Mouse (Mus musculus): ENCODE results near the gene Tsx. TPM values are rescaled to one million over a fixed set of nuclear protein-coding genes. Genes with fewer than 3 reads are reported as not detected.
A peak's percentile ranks its signal among the peaks of the same experiment; 100 is the strongest.

The Tsx gene
- polyA plus RNA-seq (2016; fragmentation: Nextera tagmentation; extraction: Ambion mirVana) = 0.24 TPM in 1 of 2 replicates, not detected in the other

DNA sequence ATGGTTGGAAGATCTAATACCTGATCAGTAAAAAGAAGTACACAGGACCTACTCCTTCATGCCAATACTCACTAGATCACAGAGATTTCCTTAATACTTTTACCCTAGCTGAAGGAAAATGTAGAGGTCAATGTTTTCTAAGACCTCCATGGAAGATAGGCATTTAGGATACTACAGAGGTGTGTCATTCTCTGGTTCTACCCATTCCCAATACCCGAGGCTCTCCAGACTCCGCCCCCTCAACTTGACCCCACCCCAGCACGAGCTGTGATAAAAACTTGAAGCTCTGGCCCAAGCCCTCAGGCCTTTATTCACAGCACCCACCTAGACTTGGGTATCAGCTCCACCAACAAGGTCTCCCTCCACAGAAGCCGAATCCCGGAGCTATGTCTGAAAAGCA is at the start of gene Tsx:
Gene Tsx, plus strand, starts transcription at position 301 of the 400 bp plus-strand sequence.
- peaks cover 51% of the 10 kb centered on the region for H3K27me3 ChIP-seq (replicated peaks)
- H3K4me3 ChIP-seq = no peak within 1 kb of the TSS
- no peak within 1 kb of the TSS for H3K9ac ChIP-seq
- H3K4me1 ChIP-seq (replicated peaks) = no peaks in the 10 kb centered on the region
- H3K9me3 ChIP-seq (replicated peaks) = no peaks in the 10 kb centered on the region
- no peak within 1 kb of the TSS for H3K4me2 ChIP-seq
- 77% methylated on average over 5 of the region's 5 CpGs for WGBS
- ATAC-seq (ENCODE audit: insufficient number of reproducible peaks, low FRiP score) = no peak
- H3K36me3 ChIP-seq = no peaks in the 10 kb centered on the region
- no peak within 1 kb of the TSS for H3K27ac ChIP-seq (ENCODE audit: poor library complexity, severe bottlenecking)

DNA sequence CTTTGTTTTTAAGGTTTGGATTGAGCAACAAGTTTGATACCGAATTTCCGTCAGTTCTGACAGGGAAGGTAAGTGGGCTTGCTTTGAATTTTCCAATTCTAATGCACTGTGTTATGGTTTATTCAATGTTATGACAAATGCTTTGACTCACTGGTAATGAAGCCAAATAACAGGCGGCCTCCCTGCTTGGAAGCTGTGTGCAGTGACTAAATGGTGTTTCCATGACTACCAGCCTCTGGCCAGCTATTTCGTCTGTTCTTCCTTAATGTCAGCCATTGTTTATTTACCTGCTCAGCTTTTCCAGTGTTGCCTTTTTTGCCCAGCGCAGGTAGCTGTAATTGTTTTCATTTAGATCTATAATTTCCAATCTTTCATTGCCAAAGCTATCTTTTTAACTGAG is 48.1 kb upstream of the Tsx start:
- no peaks in the 10 kb centered on the region for H3K4me1 ChIP-seq (replicated peaks)
- no peak overlapping the region for H3K4me3 ChIP-seq
- no peaks in the 10 kb centered on the region for H3K9me3 ChIP-seq (replicated peaks)
- no peak for ATAC-seq (ENCODE audit: insufficient number of reproducible peaks, low FRiP score)
- no peaks in the 10 kb centered on the region for H3K36me3 ChIP-seq
- H3K27me3 ChIP-seq (replicated peaks) = peaks cover 8% of the 10 kb centered on the region
- no peak overlapping the region for H3K27ac ChIP-seq (ENCODE audit: poor library complexity, severe bottlenecking)
- 64% methylated on average over 5 of the region's 5 CpGs for WGBS
- H3K9ac ChIP-seq = no peak overlapping the region
- no peak overlapping the region for H3K4me2 ChIP-seq

DNA sequence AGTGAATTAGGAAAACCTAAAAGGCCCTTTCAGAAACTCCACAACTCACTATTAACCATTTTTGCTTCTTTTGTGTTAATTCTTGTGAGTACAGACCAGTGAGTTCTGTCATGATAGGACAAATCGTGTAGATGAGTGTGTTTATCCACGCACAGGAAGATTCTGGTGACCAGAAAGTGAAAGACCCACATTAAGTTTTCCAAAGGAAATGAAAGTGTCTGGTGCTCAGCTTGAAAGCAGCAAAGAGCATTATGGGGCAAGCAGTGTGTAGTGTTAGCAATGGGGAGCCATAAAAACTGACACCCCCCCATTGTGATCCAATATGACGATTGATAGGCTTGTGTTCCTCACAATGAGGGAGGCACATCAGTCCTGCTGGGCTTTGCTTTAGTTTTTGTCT is 45.6 kb upstream of the Tsx start:
- Histone ChIP-seq H3K27me3 (replicated peaks) (peaks cover 8% of the 10 kb centered on the region), H3K27ac (ENCODE audit: poor library complexity, severe bottlenecking) (no peak overlapping the region), H3K4me2 (no peak overlapping the region), H3K9me3 (replicated peaks) (no peaks in the 10 kb centered on the region), H3K9ac (no peak overlapping the region), H3K4me1 (replicated peaks) (no peaks in the 10 kb centered on the region), H3K36me3 (no peaks in the 10 kb centered on the region), H3K4me3 (no peak overlapping the region)
- ATAC-seq (ENCODE audit: insufficient number of reproducible peaks, low FRiP score) = no peak
- WGBS = 73% methylated on average over 3 of the region's 3 CpGs

DNA sequence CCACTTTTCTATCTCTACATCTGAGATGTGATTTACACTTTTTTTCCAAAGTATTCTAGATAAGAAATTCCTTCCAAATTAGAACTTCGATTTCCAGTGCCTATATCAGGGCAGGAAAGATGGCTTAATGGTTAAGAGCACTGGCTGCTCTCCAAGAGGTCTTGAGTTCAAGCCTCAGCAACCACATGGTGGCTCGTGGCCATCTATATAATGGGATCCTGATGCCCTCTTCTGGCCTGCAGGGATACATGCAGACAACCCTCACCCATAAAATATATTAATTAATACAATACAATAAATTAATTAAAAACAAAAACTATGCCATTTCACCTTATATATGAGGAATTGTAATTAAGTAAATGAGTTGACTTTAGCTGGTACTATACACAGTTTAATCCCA is 43.0 kb upstream of the Tsx start:
- ATAC-seq (ENCODE audit: insufficient number of reproducible peaks, low FRiP score) = no peak
- H3K4me1 ChIP-seq (replicated peaks) = no peaks in the 10 kb centered on the region
- WGBS = 63% methylated on average over 2 of the region's 2 CpGs
- no peak overlapping the region for H3K27ac ChIP-seq (ENCODE audit: poor library complexity, severe bottlenecking)
- no peaks in the 10 kb centered on the region for H3K36me3 ChIP-seq
- peaks cover 12% of the 10 kb centered on the region for H3K27me3 ChIP-seq (replicated peaks)
- H3K4me3 ChIP-seq = no peak overlapping the region
- H3K9me3 ChIP-seq (replicated peaks) = no peaks in the 10 kb centered on the region
- no peak overlapping the region for H3K4me2 ChIP-seq
- no peak overlapping the region for H3K9ac ChIP-seq

DNA sequence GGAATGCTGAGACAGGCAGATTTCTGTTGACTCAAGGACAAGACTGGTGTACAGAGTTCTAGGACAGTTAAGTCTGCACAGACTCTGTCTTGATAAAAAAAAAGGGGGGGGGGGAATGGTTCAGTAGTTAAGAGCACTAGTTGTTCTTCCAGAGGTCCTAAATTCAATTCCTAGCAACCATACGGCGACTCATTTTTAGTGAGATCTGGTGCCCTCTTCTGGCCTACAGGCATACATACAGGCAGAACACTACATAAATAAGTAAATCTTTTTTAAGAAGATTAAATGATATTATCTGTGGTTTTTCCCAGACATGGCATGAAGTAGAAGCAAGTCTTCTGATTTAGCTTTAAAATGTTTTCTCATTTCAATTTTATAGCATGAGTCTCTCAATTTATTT is 42.6 kb upstream of the Tsx start:
- Histone ChIP-seq H3K4me3 (no peak overlapping the region), H3K9me3 (replicated peaks) (no peaks in the 10 kb centered on the region), H3K36me3 (no peaks in the 10 kb centered on the region), H3K27ac (ENCODE audit: poor library complexity, severe bottlenecking) (no peak overlapping the region), H3K27me3 (replicated peaks) (peaks cover 12% of the 10 kb centered on the region), H3K9ac (no peak overlapping the region), H3K4me1 (replicated peaks) (no peaks in the 10 kb centered on the region), H3K4me2 (no peak overlapping the region)
- 49% methylated on average over 2 of the region's 2 CpGs for WGBS
- no peak for ATAC-seq (ENCODE audit: insufficient number of reproducible peaks, low FRiP score)

DNA sequence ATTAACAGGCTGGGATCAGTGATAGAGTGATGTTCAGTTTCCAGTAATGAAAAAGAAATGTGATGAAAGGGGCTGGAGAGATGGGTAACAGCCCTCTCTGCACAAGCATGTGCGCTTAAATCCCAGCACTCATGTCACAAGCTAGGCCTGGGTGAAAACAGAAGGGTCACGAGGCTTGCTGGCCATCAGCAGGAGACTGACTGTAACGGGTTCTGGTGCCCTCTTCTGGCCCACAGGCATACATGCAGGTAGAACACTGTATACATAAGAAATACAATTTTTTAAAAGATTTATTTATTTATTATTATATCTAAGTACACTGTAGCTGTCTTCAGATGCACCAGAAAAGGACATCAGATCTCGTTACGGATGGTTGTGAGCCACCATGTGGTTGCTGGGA is 40.0 kb upstream of the Tsx start:
- Histone ChIP-seq H3K27ac (ENCODE audit: poor library complexity, severe bottlenecking) (no peak overlapping the region), H3K9ac (no peak overlapping the region), H3K36me3 (no peaks in the 10 kb centered on the region), H3K27me3 (replicated peaks) (peaks cover 11% of the 10 kb centered on the region; the same call in 1 of the 2 replicates), H3K4me1 (replicated peaks) (no peaks in the 10 kb centered on the region), H3K4me3 (no peak overlapping the region), H3K4me2 (no peak overlapping the region), H3K9me3 (replicated peaks) (no peaks in the 10 kb centered on the region)
- ATAC-seq (ENCODE audit: insufficient number of reproducible peaks, low FRiP score) = no peak
- WGBS = 56% methylated on average over 5 of the region's 5 CpGs

DNA sequence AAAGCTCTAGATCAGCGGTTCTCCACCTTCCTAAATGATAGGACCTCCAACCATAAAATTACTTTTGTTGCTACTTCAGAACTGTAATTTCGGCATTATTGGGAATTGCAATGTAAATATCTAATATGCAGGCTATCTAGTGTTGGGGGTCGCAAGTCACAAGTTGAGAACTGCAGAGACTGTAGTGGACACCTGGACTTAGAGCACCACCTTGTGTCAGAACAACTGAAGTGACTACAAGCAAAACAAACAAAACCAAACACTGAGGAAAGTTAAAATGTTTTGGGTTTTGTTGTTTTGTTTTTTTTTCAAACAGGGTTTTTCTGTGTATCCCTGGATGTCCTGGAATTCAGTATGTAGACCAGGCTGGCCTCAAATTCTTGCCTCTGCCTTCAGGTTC is 29.7 kb upstream of the Tsx start:
- Histone ChIP-seq H3K4me1 (replicated peaks) (no peaks in the 10 kb centered on the region), H3K27ac (ENCODE audit: poor library complexity, severe bottlenecking) (no peak overlapping the region), H3K4me2 (no peak overlapping the region), H3K4me3 (no peak overlapping the region), H3K36me3 (no peaks in the 10 kb centered on the region), H3K9ac (no peak overlapping the region), H3K27me3 (replicated peaks) (0 out of 2 replicates have a peak, but pooled peaks cover 8% of the 10 kb centered on the region), H3K9me3 (replicated peaks) (no peaks in the 10 kb centered on the region)
- ATAC-seq (ENCODE audit: insufficient number of reproducible peaks, low FRiP score) = no peak
- 73% methylated on average over 3 of the region's 3 CpGs for WGBS

DNA sequence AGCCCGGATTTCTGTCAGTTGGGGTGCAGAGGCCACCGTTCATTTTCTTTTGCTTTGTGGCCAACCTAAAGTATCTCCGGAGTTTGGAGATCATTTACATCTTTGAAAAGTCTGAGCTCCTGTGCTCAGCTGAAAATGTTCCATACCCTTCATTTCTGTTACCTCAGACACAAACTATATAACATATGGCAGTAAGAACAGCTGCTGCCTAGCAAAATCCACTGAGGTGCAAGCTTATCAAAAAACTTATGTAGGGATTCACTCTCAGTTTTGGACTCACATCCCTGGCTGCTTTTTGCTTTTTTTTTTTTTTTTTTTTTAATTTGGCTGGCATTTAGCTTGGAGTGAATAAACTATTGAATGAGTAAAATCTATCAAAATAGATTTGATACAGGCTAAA is 26.1 kb upstream of the Tsx start:
- WGBS = 79% methylated on average over 3 of the region's 3 CpGs
- ATAC-seq (ENCODE audit: insufficient number of reproducible peaks, low FRiP score) = no peak
- H3K4me3 ChIP-seq = no peak overlapping the region
- no peak overlapping the region for H3K9ac ChIP-seq
- H3K4me2 ChIP-seq = no peak overlapping the region
- H3K36me3 ChIP-seq = no peaks in the 10 kb centered on the region
- no peaks in the 10 kb centered on the region for H3K4me1 ChIP-seq (replicated peaks)
- H3K27ac ChIP-seq (ENCODE audit: poor library complexity, severe bottlenecking) = no peak overlapping the region
- no peaks in the 10 kb centered on the region for H3K9me3 ChIP-seq (replicated peaks)
- H3K27me3 ChIP-seq (replicated peaks) = 0 out of 2 replicates have a peak, but pooled peaks cover 5% of the 10 kb centered on the region

DNA sequence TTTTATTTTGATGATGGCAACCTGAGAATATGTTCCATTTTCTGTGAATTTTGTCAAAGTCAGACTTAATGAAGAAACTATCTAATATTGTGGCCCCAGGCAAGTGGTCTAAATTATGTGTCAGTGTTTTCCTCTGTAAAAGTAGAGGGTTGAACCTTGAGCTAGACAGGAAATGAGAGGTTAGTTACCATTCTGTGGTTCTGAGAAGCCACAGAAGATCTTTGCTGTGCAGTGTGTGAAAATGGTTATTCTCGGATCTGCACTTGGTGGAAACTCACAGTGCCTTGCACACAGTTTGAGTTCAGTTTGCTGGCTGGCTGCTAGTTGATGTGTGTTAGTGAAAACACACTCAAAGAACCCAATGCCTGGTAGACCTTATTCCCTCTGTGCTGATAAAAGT is 20.4 kb upstream of the Tsx start:
- no peaks in the 10 kb centered on the region for H3K4me1 ChIP-seq (replicated peaks)
- H3K9me3 ChIP-seq (replicated peaks) = no peaks in the 10 kb centered on the region
- 68% methylated on average over 1 of the region's 1 CpGs for WGBS
- no peaks in the 10 kb centered on the region for H3K36me3 ChIP-seq
- ATAC-seq (ENCODE audit: insufficient number of reproducible peaks, low FRiP score) = no peak
- no peak overlapping the region for H3K27ac ChIP-seq (ENCODE audit: poor library complexity, severe bottlenecking)
- peaks cover 17% of the 10 kb centered on the region; the same call in 1 of the 2 replicates for H3K27me3 ChIP-seq (replicated peaks)
- no peak overlapping the region for H3K4me3 ChIP-seq
- no peak overlapping the region for H3K4me2 ChIP-seq
- H3K9ac ChIP-seq = no peak overlapping the region

DNA sequence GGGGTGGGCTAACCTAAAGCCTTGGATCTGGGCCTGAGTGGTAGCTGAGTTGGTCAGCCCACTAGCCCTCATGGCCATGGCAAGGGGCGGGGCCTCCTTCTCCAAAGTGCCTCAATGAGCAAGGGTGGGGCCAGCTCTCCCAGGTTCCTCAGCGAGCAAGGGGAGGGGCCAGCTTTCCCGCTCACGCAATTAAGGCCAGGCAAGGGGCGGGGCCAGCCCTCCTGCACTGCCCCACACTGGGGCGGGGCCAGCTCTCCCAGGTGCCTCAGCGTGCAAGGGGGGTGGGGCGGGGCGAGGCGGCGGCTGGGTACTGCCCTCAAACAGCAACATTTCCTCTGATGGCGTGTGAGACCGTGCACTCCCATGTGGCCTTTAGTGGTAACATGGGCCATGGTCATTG is 9.2 kb upstream of the Tsx start:
- Histone ChIP-seq H3K4me2 (0 out of 2 replicates have a peak overlapping the region, but pooled peaks have one; percentile 21), H3K4me1 (replicated peaks) (no peaks in the 10 kb centered on the region), H3K9ac (no peak overlapping the region), H3K4me3 (no peak overlapping the region), H3K9me3 (replicated peaks) (no peaks in the 10 kb centered on the region), H3K36me3 (no peaks in the 10 kb centered on the region), H3K27ac (ENCODE audit: poor library complexity, severe bottlenecking) (no peak overlapping the region), H3K27me3 (replicated peaks) (peaks cover 32% of the 10 kb centered on the region)
- ATAC-seq (ENCODE audit: insufficient number of reproducible peaks, low FRiP score) = peak; percentile 39; the same call in 1 of the 2 replicates
- 56% methylated on average over 12 of the region's 13 CpGs for WGBS

DNA sequence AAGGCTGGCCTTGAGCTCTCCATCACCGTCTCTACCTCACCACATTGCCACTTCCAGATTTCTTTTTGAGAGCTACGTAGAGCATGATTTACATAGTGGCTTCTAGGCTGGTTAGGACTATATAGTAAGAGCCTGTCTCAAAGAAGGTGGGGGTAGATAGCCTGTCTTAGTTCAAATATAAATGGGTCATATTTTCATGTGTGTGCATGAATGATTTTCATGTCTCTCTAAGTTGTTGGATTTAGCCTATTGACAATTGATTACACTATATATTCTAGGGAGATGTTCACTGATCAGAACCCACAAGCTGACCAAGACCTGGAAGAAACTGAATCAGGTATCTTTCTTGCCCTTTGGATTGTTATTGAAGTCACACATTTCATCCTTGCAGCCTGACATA is 7.4 kb downstream of the Tsx start, which contains the start of gene Gm26992:
Gene Gm26992, plus strand, starts transcription at position 301 of the 400 bp plus-strand sequence.
- Histone ChIP-seq H3K27ac (ENCODE audit: poor library complexity, severe bottlenecking) (no peak within 1 kb of the TSS), H3K4me3 (no peak within 1 kb of the TSS), H3K4me2 (no peak within 1 kb of the TSS), H3K4me1 (replicated peaks) (no peaks in the 10 kb centered on the region), H3K9me3 (replicated peaks) (no peaks in the 10 kb centered on the region), H3K9ac (no peak within 1 kb of the TSS), H3K36me3 (no peaks in the 10 kb centered on the region), H3K27me3 (replicated peaks) (peaks cover 34% of the 10 kb centered on the region)
- no peak for ATAC-seq (ENCODE audit: insufficient number of reproducible peaks, low FRiP score)
- 80% methylated on average over 2 of the region's 2 CpGs for WGBS

DNA sequence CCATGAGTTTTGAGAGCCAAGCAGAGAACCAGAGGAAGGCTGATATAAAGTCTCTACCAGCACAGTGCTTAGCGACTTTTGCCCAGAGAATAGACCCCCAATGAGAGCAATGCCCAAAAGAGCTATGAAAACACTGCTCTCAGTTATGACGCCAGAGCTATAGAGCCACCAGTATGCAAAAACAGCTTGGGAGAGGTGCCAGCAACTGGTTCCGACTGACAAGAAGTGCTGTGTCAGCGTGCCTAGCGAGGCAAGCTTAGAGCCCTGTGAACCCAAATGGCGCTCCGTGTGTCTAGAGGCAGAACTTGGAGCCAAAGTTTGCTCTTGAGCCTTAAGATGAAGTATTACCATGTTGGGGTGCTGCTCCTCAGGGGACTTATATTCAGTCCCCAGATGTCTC is 13.4 kb downstream of the Tsx start:
- H3K36me3 ChIP-seq = no peaks in the 10 kb centered on the region
- no peak overlapping the region for H3K4me3 ChIP-seq
- no peak overlapping the region for H3K27ac ChIP-seq (ENCODE audit: poor library complexity, severe bottlenecking)
- no peaks in the 10 kb centered on the region for H3K4me1 ChIP-seq (replicated peaks)
- H3K4me2 ChIP-seq = no peak overlapping the region
- 72% methylated on average over 7 of the region's 7 CpGs for WGBS
- peaks cover 39% of the 10 kb centered on the region for H3K27me3 ChIP-seq (replicated peaks)
- H3K9me3 ChIP-seq (replicated peaks) = no peaks in the 10 kb centered on the region
- no peak overlapping the region for H3K9ac ChIP-seq
- ATAC-seq (ENCODE audit: insufficient number of reproducible peaks, low FRiP score) = no peak
